Mouse (Mus musculus) testis, adult 2 months (tissue): ENCODE measurements at regions not wholly inside any gene's neighbourhood (a gene's known extent, or its start where the extent isn't known, plus 50 kb on each side); places are given as distances from the start of the nearest gene placed in this dataset.

Experiments used
- CTCF ChIP-seq: fragments of 200-500 bp; IDR thresholded peaks from 2 replicates; pipeline ENCODE4 v1.5.1; 2012; ENCODE audit warnings: low read depth, mild to moderate bottlenecking, inconsistent platforms, low read length, moderate library complexity; ENCODE audit not compliant: control insufficient read depth, insufficient read depth, insufficient replicate concordance
- POLR2A ChIP-seq: fragments of 200-500 bp; IDR thresholded peaks from 2 replicates; pipeline ENCODE4 v1.6.1; 2012; ENCODE audit warnings: low read depth, mild to moderate bottlenecking, inconsistent platforms, low read length, moderate library complexity; ENCODE audit not compliant: control insufficient read depth

- no peak for TF ChIP-seq CTCF
- no peak for TF ChIP-seq POLR2A
These were observed 74.5 kb upstream of the Tmem164 start for GRCm38 (mm10) chrX:142606595-142607205.
